Mouse (Mus musculus): ENCODE data around the gene Mcl1.
A peak's percentile ranks its signal among the peaks of the same experiment; 100 is the strongest.
"Not testable (repeated sequence)": the region's sequence is repeated elsewhere in the genome, so short reads cannot be mapped to it uniquely, and the experiment has no call there.

Mcl1 gene

GRCm38 (mm10) chr3:95651033-95651373 lies 7.6 kb upstream of the Mcl1 start:
- no peak for DNase-seq

GRCm38 (mm10) chr3:95651391-95652203 lies 7.0 kb upstream of the Mcl1 start:
- no peak for DNase-seq

DNA sequence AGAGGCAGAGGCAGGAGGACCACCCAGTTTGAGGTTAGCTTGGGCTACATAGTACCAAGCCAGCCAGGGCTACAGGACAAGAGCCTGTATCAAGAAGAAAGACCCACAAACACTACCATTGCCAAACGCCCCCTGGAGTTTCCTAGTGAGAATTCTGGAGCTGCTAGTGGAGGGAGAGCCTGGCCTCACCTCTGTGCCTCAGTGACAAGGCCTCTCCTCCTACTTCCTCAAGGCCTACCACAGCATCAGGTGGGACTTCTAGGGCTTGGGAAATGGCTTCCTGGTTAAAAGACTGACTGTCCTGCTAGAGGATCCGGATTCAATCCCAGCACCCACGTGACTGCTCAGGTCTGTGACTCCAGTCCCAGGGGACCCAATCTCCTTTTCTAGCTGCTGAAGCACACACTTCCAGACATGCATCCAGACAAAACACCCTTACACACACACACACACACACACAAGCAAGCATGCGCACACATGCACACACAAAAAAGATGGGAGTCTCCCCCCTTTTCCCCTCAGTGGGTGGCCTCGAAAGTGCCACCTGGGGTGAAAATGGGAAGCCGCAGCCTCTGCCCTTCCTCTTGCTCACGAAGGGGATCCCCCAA lies 6.3 kb upstream of the Mcl1 start:
- DNase-seq, result no peak

- no peak for DNase-seq
Measured at GRCm38 (mm10) chr3:95652871-95653270, 5.7 kb upstream of the Mcl1 start.

DNA sequence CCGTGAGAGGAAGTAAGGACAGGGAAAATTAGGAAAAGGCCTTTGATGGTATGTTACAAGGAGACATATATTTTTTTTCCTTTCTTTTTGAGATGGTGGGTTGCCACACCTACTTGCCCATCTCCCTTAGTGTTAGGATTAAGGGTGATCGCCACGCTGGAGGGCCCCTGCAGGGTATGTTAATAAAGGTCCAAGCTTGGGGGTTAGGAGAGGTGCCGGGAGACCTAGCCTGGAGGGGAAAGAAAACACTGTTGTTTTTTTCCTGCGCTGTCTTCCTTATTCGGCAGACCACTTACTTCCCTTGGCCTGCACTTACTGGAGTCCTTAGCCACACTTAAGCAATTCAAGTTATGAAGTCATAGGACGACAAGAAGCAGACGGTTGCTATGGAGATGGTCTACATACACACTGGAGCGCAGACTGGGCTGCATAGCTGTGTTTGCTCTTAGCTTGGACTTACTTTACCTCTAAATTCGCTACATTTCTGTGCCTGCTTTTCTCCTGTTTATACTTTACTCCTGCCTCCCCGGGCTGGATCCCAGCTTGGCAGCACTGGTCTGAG lies 5.0 kb upstream of the Mcl1 start:
- DNase-seq, result no peak

GRCm38 (mm10) chr3:95654371-95654770 lies 4.2 kb upstream of the Mcl1 start:
- not testable (repeated sequence) for DNase-seq

DNA sequence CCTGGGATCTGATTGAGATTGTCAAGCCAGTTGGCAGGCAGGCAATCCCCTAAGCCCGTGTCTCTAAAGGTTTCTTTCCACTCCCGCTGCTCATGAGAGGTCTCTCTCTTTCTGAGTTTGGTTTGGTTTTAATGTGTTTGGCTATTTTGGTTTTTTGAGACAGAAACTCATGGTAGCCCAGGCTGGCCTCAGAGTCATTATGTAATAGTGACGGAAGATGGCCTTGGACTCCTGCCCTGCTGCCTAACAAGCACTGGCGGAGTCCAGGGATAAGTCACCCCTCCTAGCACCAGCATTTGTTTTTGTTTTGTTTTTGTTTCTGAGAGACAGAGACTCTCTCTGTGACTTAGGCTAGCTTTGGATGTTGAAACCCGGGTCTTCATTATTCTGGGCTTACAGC lies 3.2 kb upstream of the Mcl1 start:
- no peak for DNase-seq

- no peak for DNase-seq
Measured at GRCm38 (mm10) chr3:95657108-95657507, 1.5 kb upstream of the Mcl1 start.

DNA sequence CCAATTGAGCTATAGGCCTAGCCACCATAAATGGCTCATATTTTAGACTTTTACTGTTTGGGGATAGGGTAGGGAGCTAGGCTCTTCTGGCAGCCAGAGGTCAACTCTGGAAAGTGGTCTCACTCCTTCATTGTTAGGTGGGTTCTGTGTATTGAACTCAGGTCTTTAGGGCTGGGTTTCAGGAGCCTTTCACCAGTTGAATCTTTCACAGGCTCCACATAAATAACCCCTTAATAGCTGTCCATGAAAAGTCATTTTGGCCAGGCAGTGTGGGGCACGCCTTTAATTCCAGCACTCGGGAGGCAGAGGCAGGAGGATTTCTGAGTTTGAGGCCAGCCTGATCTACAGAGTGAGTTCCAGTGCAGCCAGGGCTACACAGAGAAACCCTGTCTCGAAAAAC lies 877 bp upstream of the Mcl1 start:
- DNase-seq, result no peak

DNA sequence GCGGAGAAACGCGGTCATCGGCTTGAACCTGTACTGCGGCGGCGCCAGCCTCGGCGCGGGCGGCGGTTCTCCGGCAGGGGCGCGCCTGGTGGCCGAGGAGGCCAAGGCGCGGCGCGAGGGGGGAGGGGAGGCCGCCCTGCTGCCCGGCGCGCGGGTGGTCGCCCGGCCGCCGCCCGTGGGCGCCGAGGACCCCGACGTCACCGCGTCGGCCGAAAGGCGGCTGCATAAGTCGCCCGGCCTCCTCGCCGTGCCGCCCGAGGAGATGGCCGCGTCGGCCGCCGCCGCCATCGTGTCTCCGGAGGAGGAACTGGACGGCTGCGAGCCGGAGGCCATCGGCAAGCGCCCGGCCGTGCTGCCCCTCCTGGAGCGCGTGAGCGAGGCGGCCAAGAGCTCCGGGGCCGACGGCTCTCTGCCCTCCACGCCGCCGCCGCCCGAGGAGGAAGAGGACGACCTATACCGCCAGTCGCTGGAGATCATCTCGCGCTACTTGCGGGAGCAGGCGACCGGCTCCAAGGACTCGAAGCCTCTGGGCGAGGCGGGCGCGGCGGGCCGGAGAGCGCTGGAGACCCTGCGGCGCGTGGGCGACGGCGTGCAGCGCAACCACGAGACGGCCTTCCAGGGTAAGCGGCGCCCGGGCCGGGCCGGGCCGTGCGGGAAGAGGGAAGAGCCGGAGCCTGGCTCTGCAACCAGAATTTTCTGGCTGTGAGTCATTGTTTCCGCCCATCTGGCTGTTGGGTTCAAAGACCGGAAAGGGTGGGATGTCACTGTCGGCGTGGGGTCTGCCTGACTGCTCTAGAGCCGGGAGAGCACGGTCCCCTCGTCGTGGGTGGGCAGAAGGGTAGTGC lies 502 bp downstream of the Mcl1 start:
- peak; percentile 68 for DNase-seq

DNA sequence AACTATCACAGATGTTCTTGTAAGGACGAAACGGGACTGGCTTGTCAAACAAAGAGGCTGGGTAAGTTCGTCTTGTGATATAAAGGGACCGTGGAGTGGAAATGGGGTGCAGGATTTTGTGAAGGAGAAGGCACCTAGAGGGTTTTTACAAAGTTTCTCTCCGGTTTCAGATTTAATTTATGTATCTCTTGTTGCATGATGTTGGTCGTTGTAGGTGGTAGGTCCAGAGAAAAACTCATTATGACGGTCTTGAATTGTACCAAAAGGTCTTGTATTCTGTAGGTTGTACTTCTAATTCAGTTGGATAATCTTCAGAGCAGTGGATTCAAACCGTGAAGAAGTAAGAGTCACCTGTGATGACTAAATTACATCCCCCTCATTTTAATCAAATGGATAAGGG lies 1.4 kb downstream of the Mcl1 start:
- DNase-seq, result no peak

GRCm38 (mm10) chr3:95660788-95661478 lies 2.3 kb downstream of the Mcl1 start:
- no peak for DNase-seq

- no peak for DNase-seq
Measured at GRCm38 (mm10) chr3:95661945-95662715, 3.5 kb downstream of the Mcl1 start.

GRCm38 (mm10) chr3:95662724-95663449 lies 4.3 kb downstream of the Mcl1 start:
- DNase-seq, result no peak

- DNase-seq, result no peak
Measured at GRCm38 (mm10) chr3:95663486-95663885, 4.9 kb downstream of the Mcl1 start.

GRCm38 (mm10) chr3:95663969-95664608 lies 5.5 kb downstream of the Mcl1 start:
- DNase-seq, result no peak

- DNase-seq, result no peak
Measured at GRCm38 (mm10) chr3:95664940-95665352, 6.4 kb downstream of the Mcl1 start.

DNA sequence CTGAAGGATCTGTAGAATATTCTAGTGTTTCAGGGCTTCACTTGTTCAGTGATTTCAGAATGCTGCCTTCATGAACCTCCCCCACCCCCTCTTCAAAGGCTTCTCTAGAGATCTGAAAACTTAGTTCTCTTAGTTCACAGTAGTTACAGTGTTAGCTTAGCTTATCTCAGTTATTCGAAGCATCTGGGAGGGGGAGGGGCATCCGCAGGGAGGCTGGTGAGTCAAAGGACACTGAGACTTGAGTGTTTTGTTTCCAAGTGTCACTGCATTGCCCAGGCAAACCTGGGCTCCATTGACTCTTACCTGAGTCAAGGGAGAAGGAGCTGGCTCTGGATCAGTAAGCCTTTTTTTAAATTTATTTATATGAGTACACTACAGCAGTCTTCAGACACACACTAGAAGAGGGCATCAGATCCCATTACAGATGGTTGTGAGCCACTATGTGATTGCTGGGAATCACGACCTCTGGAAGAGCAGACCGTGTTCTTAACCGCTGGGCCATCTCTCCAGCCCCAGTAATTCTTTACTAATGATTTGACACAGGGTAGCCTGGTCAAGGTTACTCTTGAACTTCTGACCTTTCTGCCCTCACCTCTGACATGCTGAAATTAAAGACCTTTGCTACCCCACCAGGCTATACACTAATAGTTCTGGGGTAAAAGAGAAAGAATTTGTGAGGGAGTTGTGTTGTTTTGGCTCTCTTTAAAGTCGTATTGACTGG lies 7.7 kb downstream of the Mcl1 start:
- DNase-seq, result no peak

- DNase-seq, result no peak
Measured at GRCm38 (mm10) chr3:95667521-95667920, 8.9 kb downstream of the Mcl1 start.

DNA sequence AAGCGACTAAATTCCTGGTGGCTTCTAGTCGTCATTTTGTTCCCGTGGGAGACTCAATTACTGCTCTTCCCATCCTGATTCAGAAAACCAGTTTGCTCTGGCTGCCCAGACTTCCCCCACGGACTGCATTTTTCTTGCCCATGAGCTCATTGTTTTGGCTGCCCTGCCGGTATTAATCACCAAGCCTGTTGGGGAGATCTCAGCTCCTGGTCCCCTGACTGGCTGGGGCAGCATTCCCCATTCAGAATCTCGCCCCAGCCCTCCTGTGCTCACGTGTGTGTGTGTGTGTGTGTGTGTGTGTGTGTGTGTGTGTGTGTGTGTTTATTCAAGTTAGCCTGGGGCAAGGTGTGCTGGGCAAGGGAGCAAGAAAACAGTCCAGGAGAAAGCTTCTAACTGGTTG lies 9.4 kb downstream of the Mcl1 start:
- DNase-seq, result no peak

Data from cerebellum, adult 9-11 months (tissue).